Mouse (Mus musculus) fibroblast of lung, adult 2 months (primary cell): ENCODE results near the gene Isg20.
A peak's percentile ranks its signal among the peaks of the same experiment; 100 is the strongest.

ENCODE experiments used
- DNase-seq: peaks from one replicate; pipeline ENCODE4 v3.0.0-alpha.2; 2011; ENCODE audit warnings: low read depth

The Isg20 gene

GRCm38 (mm10) chr7:78912974-78913474 lies at the start of gene Isg20:
TSS of gene Isg20 (plus strand) at chr7:78913424.
- no peak for DNase-seq

- DNase-seq = no peak
Observed at GRCm38 (mm10) chr7:78863796-78864445, 49.3 kb upstream of the Isg20 start.

GRCm38 (mm10) chr7:78864446-78864802 lies 48.8 kb upstream of the Isg20 start:
- no peak for DNase-seq

- DNase-seq = no peak
Observed at GRCm38 (mm10) chr7:78865212-78865949, 47.8 kb upstream of the Isg20 start.

GRCm38 (mm10) chr7:78868731-78869130 lies 44.5 kb upstream of the Isg20 start:
- no peak for DNase-seq

- no peak for DNase-seq
Observed at GRCm38 (mm10) chr7:78872366-78872765, 40.9 kb upstream of the Isg20 start.

- DNase-seq = no peak
Observed at GRCm38 (mm10) chr7:78872831-78873230, 40.4 kb upstream of the Isg20 start.

- DNase-seq = no peak
Observed at GRCm38 (mm10) chr7:78881607-78882468, 31.4 kb upstream of the Isg20 start.

GRCm38 (mm10) chr7:78882469-78882837 lies 30.8 kb upstream of the Isg20 start:
- no peak for DNase-seq

GRCm38 (mm10) chr7:78883016-78883725 lies 30.1 kb upstream of the Isg20 start:
- DNase-seq = no peak

- DNase-seq = no peak
Observed at GRCm38 (mm10) chr7:78883726-78884060, 29.5 kb upstream of the Isg20 start.

- DNase-seq = no peak
Observed at GRCm38 (mm10) chr7:78884139-78884538, 29.1 kb upstream of the Isg20 start.

- DNase-seq = no peak
Observed at GRCm38 (mm10) chr7:78885404-78885803, 27.8 kb upstream of the Isg20 start.

GRCm38 (mm10) chr7:78886496-78886895 lies 26.7 kb upstream of the Isg20 start:
- no peak for DNase-seq

GRCm38 (mm10) chr7:78887431-78887842 lies 25.8 kb upstream of the Isg20 start:
- no peak for DNase-seq

- DNase-seq = peak; percentile 57
Observed at GRCm38 (mm10) chr7:78890641-78891040, 22.6 kb upstream of the Isg20 start.

GRCm38 (mm10) chr7:78893917-78894316 lies 19.3 kb upstream of the Isg20 start:
- DNase-seq = no peak

- no peak for DNase-seq
Observed at GRCm38 (mm10) chr7:78895021-78895652, 18.1 kb upstream of the Isg20 start.

GRCm38 (mm10) chr7:78895653-78896333 lies 17.4 kb upstream of the Isg20 start, which contains the start of gene Aen:
TSS of gene Aen (plus strand) at chr7:78895854.
- peak; percentile 98 for DNase-seq

GRCm38 (mm10) chr7:78897567-78897966 lies 15.7 kb upstream of the Isg20 start:
- DNase-seq = no peak
